Mouse (Mus musculus) heart, postnatal 0 days (tissue): Measurements from ENCODE around the gene Papolb. TPM values are rescaled to one million over a fixed set of nuclear protein-coding genes. Genes with fewer than 3 reads are reported as not detected.

Experiments used
- ATAC-seq: fragments of 200-750 bp; cut with Nextera tagmentation; 2 replicates; pipeline ENCODE4 v1.8.0; 2017; ENCODE audit warnings: low read depth, moderate number of reproducible peaks, moderate library complexity; ENCODE audit not compliant: insufficient read depth
- DNase-seq: peaks from one replicate; pipeline ENCODE4 v3.0.0-alpha.2; 2016; ENCODE audit warnings: low spot score
- H3K27ac ChIP-seq: fragments of 300-500 bp; sonication (generic); 2 replicates; pipeline ENCODE4 v1.5.1; 2014; ENCODE audit warnings: low read depth, mild to moderate bottlenecking
- H3K27me3 ChIP-seq: fragments of 300-500 bp; sonication (generic); 2 replicates; pipeline ENCODE4 v1.6.1; 2014; ENCODE audit warnings: low read length, mixed read lengths; ENCODE audit not compliant: control insufficient read depth, insufficient read depth
- H3K36me3 ChIP-seq: fragments of 300-500 bp; sonication (generic); replicated peaks from 2 replicates; pipeline ENCODE4 v1.6.1; 2014; ENCODE audit warnings: low read length, mixed read lengths; ENCODE audit not compliant: control insufficient read depth, insufficient read depth
- H3K4me1 ChIP-seq: fragments of 300-500 bp; sonication (generic); 2 replicates; pipeline ENCODE4 v1.6.1; 2014; ENCODE audit warnings: antibody characterized with exemption; ENCODE audit not compliant: control insufficient read depth, insufficient read depth
- H3K4me2 ChIP-seq: fragments of 300-500 bp; sonication (generic); 2 replicates; pipeline ENCODE4 v1.6.1; 2014; ENCODE audit warnings: low read depth, mild to moderate bottlenecking, low read length, moderate library complexity
- H3K4me3 ChIP-seq: fragments of 300-500 bp; sonication (generic); 2 replicates; pipeline ENCODE4 v1.5.1; 2014; ENCODE audit warnings: low read depth, low read length
- H3K9ac ChIP-seq: fragments of 300-500 bp; sonication (generic); replicated peaks from 2 replicates; pipeline ENCODE4 v1.6.1; 2014; ENCODE audit warnings: low read depth, low read length, mixed read lengths
- H3K9me3 ChIP-seq: fragments of 300-500 bp; sonication (generic); replicated peaks from 2 replicates; pipeline ENCODE4 v1.6.1; 2016; ENCODE audit warnings: low read length; ENCODE audit not compliant: control insufficient read depth
- CTCF ChIP-seq: IDR thresholded peaks from 2 replicates; pipeline ENCODE4 v1.5.1; 2016; ENCODE audit warnings: antibody characterized with exemption, control low read depth, low read depth
- EP300 ChIP-seq: IDR thresholded peaks from 2 replicates; pipeline ENCODE4 v1.6.1; 2016; ENCODE audit warnings: antibody characterized with exemption, low read depth
- WGBS: fragments of 180-500 bp; shearing (Covaris S2); extraction: QIAGEN DNeasy Blood & Tissue Kit; methylation state at CpG from one replicate; pipeline ENCODE4 v1.1.7; 2014; 5-methylcytosine and 5-hydroxymethylcytosine counted together
- polyA plus RNA-seq: library from polyadenylated mRNA; unstranded; fragments of >200 nt; fragmentation: Nextera tagmentation; extraction: Ambion mirVana; gene quantifications from 2 replicates; pipeline ENCODE4 v1.2.1, GENCODE M21; 2015
- total RNA-seq: library from RNA; depleted of rRNA; stranded (reverse); fragments of >200 nt; gene quantifications from 2 replicates; pipeline ENCODE4 v1.2.3, GENCODE M21; 2014; ENCODE audit warnings: low replicate concordance

Gene Papolb
- total and polyA plus RNA-seq, 2 experiments from 2014 or later: 0.08 TPM; not detected in 1

GRCm38 (mm10) chr5:142557397-142558067 is 27.7 kb upstream of the Papolb start:
- Histone ChIP-seq H3K4me2 (no peak overlapping the region), H3K36me3 (no peaks in the 10 kb centered on the region), H3K27ac (no peak overlapping the region), H3K27me3 (no peaks in the 10 kb centered on the region), H3K4me1 (no peaks in the 10 kb centered on the region), H3K9ac (no peak overlapping the region), H3K9me3 (no peaks in the 10 kb centered on the region), H3K4me3 (no peak overlapping the region)
- 28% methylated on average over 16 of the region's 21 CpGs for WGBS
- DNase-seq (peak; percentile 51), ATAC-seq (peak; percentile 73)
- TF ChIP-seq EP300 (no peak), CTCF (peak; percentile 83)

GRCm38 (mm10) chr5:142556721-142557120 is 26.8 kb upstream of the Papolb start:
- no peak for ATAC-seq
- Histone ChIP-seq H3K4me1 (no peaks in the 10 kb centered on the region), H3K27ac (no peak overlapping the region), H3K36me3 (no peaks in the 10 kb centered on the region), H3K4me3 (no peak overlapping the region), H3K27me3 (no peaks in the 10 kb centered on the region), H3K9me3 (no peaks in the 10 kb centered on the region), H3K9ac (no peak overlapping the region), H3K4me2 (no peak overlapping the region)
- WGBS: 91% methylated on average over 4 of the region's 4 CpGs
- TF ChIP-seq EP300 (no peak), CTCF (no peak)
- no peak for DNase-seq

DNA sequence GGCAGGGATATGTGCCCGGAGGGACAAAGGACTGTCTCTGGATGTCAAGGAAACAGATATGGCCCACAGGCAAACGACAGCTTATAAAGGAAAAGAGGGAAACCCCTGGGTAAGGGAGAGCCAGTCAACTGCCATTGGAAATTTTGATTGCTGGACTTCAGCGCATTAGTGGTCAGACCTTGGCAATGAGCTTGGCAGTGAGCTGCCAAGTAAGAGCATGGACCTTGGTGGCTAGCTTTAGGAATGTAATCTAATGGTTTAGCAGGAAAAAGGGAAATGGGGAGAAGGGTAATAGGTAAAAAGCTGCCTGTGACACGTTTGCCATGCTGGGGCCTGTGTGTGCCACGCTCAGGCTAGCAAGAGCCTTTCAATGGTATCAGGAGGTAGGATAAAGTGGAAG is 26.0 kb upstream of the Papolb start:
- Histone ChIP-seq H3K4me3 (no peak overlapping the region), H3K27me3 (no peaks in the 10 kb centered on the region), H3K4me2 (no peak overlapping the region), H3K9ac (no peak overlapping the region), H3K9me3 (no peaks in the 10 kb centered on the region), H3K27ac (no peak overlapping the region), H3K36me3 (no peaks in the 10 kb centered on the region), H3K4me1 (no peaks in the 10 kb centered on the region)
- no peak for TF ChIP-seq EP300
- TF ChIP-seq CTCF: no peak
- no peak for DNase-seq
- ATAC-seq: no peak
- 69% methylated on average over 5 of the region's 5 CpGs for WGBS

GRCm38 (mm10) chr5:142550706-142551652 is 21.1 kb upstream of the Papolb start, which contains the start of gene Radil:
TSS of gene Radil (minus strand) at chr5:142551098.
- peak; percentile 96 for ATAC-seq
- peak; percentile 94 for DNase-seq
- Histone ChIP-seq H3K4me2 (peak within 1 kb of the TSS; percentile 96), H3K4me1 (peaks cover 13% of the 10 kb centered on the region; the same call in 1 of the 2 replicates), H3K36me3 (no peaks in the 10 kb centered on the region), H3K27me3 (no peaks in the 10 kb centered on the region), H3K4me3 (peak within 1 kb of the TSS; percentile 64), H3K9ac (peak within 1 kb of the TSS; percentile 39), H3K27ac (peak within 1 kb of the TSS; percentile 58), H3K9me3 (no peaks in the 10 kb centered on the region)
- 2% methylated on average over 80 of the region's 80 CpGs for WGBS
- TF ChIP-seq CTCF (peak; percentile 77), EP300 (no peak)

DNA sequence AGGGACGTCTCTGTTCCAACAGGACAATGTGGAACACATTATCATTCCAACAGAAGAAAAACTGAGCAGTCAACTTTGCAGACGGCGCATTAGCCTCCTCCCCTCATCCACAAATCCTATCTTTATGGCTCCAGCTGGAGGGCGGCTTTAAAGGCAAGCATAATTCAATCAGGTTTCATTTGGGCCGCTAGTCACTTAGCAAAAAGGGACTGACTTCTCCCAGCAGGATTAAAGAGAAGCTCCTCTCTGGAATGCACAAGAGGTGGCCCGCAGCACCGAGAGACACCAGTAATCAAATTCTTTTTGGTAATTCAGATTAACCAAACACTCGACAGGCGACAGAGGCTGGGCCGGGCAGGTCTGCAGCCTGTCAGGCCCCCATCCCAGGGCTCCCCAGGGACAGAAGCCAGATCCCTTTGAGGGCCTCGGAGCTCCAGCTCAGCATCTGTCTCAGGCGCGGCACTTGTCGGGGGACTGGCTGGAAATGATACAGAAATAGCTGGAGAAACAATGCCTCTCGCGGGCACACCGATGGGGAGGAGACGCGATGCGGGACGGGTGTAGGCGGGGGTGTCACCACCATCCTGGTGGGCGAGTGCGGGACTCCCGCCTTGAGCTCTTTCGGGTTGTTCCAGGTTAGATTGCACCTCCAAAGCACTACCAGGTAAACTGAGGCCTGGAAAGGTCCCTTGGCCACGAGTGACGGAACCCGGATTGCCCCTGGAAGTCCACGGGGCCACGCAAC is 20.3 kb upstream of the Papolb start:
- no peaks in the 10 kb centered on the region for H3K36me3 ChIP-seq
- WGBS: 7% methylated on average over 29 of the region's 31 CpGs

More for the DNA sequence above, 20.3 kb upstream of the Papolb start:
- H3K27me3 ChIP-seq: no peaks in the 10 kb centered on the region
- peak overlapping the region; percentile 39; the same call in 1 of the 2 replicates for H3K9ac ChIP-seq
- H3K9me3 ChIP-seq: no peaks in the 10 kb centered on the region
- H3K27ac ChIP-seq: peak overlapping the region; percentile 58
- ATAC-seq (peak; percentile 21), DNase-seq (peak; percentile 25)
- H3K4me1 ChIP-seq: peaks cover 14% of the 10 kb centered on the region; the same call in 1 of the 2 replicates
- H3K4me2 ChIP-seq: peak overlapping the region; percentile 96
- H3K4me3 ChIP-seq: peak overlapping the region; percentile 64
- TF ChIP-seq EP300: no peak
- no peak for TF ChIP-seq CTCF
